Mouse (Mus musculus): ENCODE data around the gene Zfp182.

Gene Zfp182

GRCm38 (mm10) chrX:21061866-21062543, at the start of gene Zfp182:
Gene Zfp182 (minus strand): TSS chrX:21062316.
- CTCF ChIA-PET = no interaction called here

GRCm38 (mm10) chrX:21089867-21090239, 27.7 kb upstream of the Zfp182 start:
- CTCF ChIA-PET = no interaction called here

DNA sequence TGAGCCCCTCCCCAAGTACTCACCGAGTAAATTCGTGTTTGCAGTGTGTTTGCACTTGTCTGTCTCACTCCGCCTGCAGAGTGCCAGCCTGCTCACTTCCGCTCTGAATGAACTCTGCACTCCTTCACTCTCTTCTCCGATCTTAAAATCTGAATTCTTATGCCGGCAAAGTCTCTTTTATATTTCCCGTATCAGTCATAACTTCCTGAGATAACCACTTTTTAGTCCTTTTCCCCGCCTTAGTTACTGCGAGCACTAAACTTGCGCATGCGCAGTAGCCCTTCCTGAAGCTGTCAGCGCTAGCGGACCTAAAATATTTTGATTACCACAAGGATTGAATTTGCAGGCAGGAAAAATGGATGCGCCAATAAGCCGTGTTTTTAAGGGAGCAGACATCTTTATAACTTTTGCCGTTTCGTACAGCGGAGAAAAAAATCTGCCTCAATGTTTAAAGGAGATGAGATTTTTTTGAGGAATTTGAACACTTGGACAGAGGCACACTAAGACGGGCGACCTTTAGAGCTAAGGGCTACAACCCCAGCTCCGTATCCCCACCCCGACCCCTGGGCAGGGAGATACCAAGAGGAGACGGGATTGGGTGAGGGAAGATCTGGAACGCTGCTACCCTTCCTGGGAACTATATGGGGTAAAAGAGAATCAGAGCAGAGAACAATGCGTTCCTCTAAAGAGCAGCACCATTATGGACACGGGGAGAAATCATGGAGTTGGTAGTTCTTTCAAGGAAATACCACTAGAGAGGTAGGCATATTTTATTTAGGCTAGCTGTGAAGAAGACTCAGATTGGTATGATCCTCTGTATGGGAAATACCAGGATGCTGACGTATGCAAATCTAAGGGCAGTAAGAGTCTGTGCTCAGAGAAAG, 27.1 kb upstream of the Zfp182 start, which contains the start of gene Zfp300:
Gene Zfp300, minus strand, starts transcription at position 545 of the 884 bp plus-strand sequence.
- CTCF ChIA-PET = no interaction called here

GRCm38 (mm10) chrX:21088645-21088982, 26.5 kb upstream of the Zfp182 start:
- CTCF ChIA-PET = no interaction called here

GRCm38 (mm10) chrX:21068106-21068505, 6.0 kb upstream of the Zfp182 start, which contains the start of gene Spaca5:
Gene Spaca5 (plus strand): TSS chrX:21068406.
- CTCF ChIA-PET = no interaction called here

GRCm38 (mm10) chrX:21062544-21062890, 401 bp upstream of the Zfp182 start:
- CTCF ChIA-PET = no interaction called here

DNA sequence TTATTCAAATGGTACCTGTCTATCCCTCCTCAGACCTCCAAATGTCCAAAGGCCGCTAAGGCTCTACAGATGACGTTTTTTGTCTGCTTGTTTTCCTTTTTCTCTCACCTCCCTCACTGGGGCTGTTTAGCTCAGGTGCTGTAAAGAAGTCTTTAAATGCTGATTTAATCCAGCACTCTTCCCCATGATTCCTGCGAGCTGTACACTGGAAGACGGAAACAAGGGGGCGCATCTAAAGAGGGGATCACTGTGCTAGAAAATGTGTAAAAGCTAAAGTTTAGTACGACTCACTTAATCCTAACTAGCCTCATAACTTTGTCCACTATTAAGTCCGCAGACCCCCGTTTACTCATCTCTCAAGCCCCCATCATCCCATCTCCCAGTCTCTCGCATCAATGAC, 656 bp downstream of the Zfp182 start:
- CTCF ChIA-PET = no interaction called here

- CTCF ChIA-PET = no interaction called here
These were observed 81.2 kb downstream of the Zfp182 start for GRCm38 (mm10) chrX:20980901-20981300.

Data from spleen, embryonic (tissue).